Mouse (Mus musculus) kidney, adult 9 months (tissue): ENCODE data around the gene Olfr593.
"Not testable (repeated sequence)": the region's sequence is repeated elsewhere in the genome, so short reads cannot be mapped to it uniquely, and the experiment has no call there.

Experiments
- DNase-seq: peaks from one replicate; pipeline ENCODE4 v3.0.0; 2022

Olfr593 gene

GRCm38 (mm10) chr7:103211562-103211961 lies at the start of gene Olfr593:
Gene Olfr593, plus strand, starts transcription at chr7:103211862.
- DNase-seq = no peak

- DNase-seq = no peak
Measured at GRCm38 (mm10) chr7:103169697-103170096, 42.0 kb upstream of the Olfr593 start.

- no peak for DNase-seq
Measured at GRCm38 (mm10) chr7:103178240-103178639, 33.4 kb upstream of the Olfr593 start, which contains the start of gene Olfr591. Gene Olfr591, minus strand, starts transcription at chr7:103178340.

- DNase-seq = not testable (repeated sequence)
Measured at GRCm38 (mm10) chr7:103184503-103184902, 27.2 kb upstream of the Olfr593 start, which contains the start of gene Olfr592. Gene Olfr592, plus strand, starts transcription at chr7:103184803.

- DNase-seq = peak; percentile 10
Measured at GRCm38 (mm10) chr7:103212050-103212449, 388 bp downstream of the Olfr593 start.

- no peak for DNase-seq
Measured at GRCm38 (mm10) chr7:103216696-103217095, 5.0 kb downstream of the Olfr593 start, which contains the start of gene Olfr594. Gene Olfr594, plus strand, starts transcription at chr7:103216996.

- not testable (repeated sequence) for DNase-seq
Measured at GRCm38 (mm10) chr7:103252405-103252804, 40.7 kb downstream of the Olfr593 start, which contains the start of gene Usp17ld. Gene Usp17ld, minus strand, starts transcription at chr7:103252505.
